Mouse (Mus musculus) layer of hippocampus, adult 8-10 months (tissue): ENCODE data around the gene Mxra8. TPM values are rescaled to one million over a fixed set of nuclear protein-coding genes. Genes with fewer than 3 reads are reported as not detected.

Experiments used
- DNase-seq, 2 experiments: peaks; one replicate each; pipeline ENCODE4 v3.0.0; 2022; ENCODE audit warnings: low spot score in 2 of 2
- microRNA-seq, 2 experiments: library from miRNA; unstranded; fragments of <30 nt; microRNA quantifications; one replicate each; pipeline ENCODE4 v1.2.0; 2022
- total RNA-seq, 4 experiments: library from RNA; stranded (reverse); gene quantifications; 2 replicates each; pipeline ENCODE4 v1.2.4; 2022

Gene Mxra8
- total RNA-seq, 4 experiments from 2014 or later, result 7.4 to 10.9 (median 9.6) TPM

- no peak for DNase-seq
Measured at GRCm38 (mm10) chr4:155861787-155862186, 22.3 kb downstream of the Mxra8 start.

- DNase-seq, result peak in 1 of 2 experiments; percentile 4
Measured at GRCm38 (mm10) chr4:155863001-155863400, 23.5 kb downstream of the Mxra8 start, which contains the start of gene Tas1r3. Tas1r3 (minus strand) TSS chr4:155863362.

- peak in 1 of 2 experiments; percentile 11 for DNase-seq
Measured at GRCm38 (mm10) chr4:155868614-155869298, 29.3 kb downstream of the Mxra8 start.

GRCm38 (mm10) chr4:155869317-155870033 lies 30.0 kb downstream of the Mxra8 start, which contains the start of the genes Cptp and Ints11:
Cptp (minus strand) TSS chr4:155869440.
Ints11 (plus strand) TSS chr4:155869546.
- peak; percentile 94 to 95 for DNase-seq

GRCm38 (mm10) chr4:155871404-155871803 lies 31.9 kb downstream of the Mxra8 start:
- no peak for DNase-seq

- DNase-seq, result no peak
Measured at GRCm38 (mm10) chr4:155883587-155883986, 44.1 kb downstream of the Mxra8 start.

GRCm38 (mm10) chr4:155886330-155886729 lies 46.9 kb downstream of the Mxra8 start:
- no peak for DNase-seq

- peak in 1 of 2 experiments; percentile 8 for DNase-seq
Measured at GRCm38 (mm10) chr4:155887674-155888073, 48.2 kb downstream of the Mxra8 start.

GRCm38 (mm10) chr4:155888181-155888580 lies 48.7 kb downstream of the Mxra8 start:
- peak in 1 of 2 experiments; percentile 2 for DNase-seq

- peak; percentile 4 to 6 for DNase-seq
Measured at GRCm38 (mm10) chr4:155889316-155889715, 49.8 kb downstream of the Mxra8 start.

- DNase-seq, result peak in 1 of 2 experiments; percentile 27
Measured at GRCm38 (mm10) chr4:155891011-155891471, 51.6 kb downstream of the Mxra8 start.

GRCm38 (mm10) chr4:155891551-155892001 lies 52.1 kb downstream of the Mxra8 start, which contains the start of the genes Pusl1 and Acap3:
Pusl1 (minus strand) TSS chr4:155891781.
Acap3 (plus strand) TSS chr4:155891822.
- DNase-seq, result peak; percentile 91 to 96

GRCm38 (mm10) chr4:155892017-155892416 lies 52.5 kb downstream of the Mxra8 start:
- peak in 1 of 2 experiments; percentile 71 for DNase-seq

- peak; percentile 17 to 26 for DNase-seq
Measured at GRCm38 (mm10) chr4:155892438-155893211, 53.1 kb downstream of the Mxra8 start.

- peak in 1 of 2 experiments; percentile 4 for DNase-seq
Measured at GRCm38 (mm10) chr4:155893212-155893690, 53.8 kb downstream of the Mxra8 start.

Small RNA genes lying within 50 kb of the gene (microRNA-seq; reads per million reads assigned to microRNA genes)
- 0 reads per million in 2 experiments for gene Gm27743

Other genes with a start within 250 kb of the Mxra8 start
- gene Slc35e2, start 238.3 kb upstream of the Mxra8 start, total RNA-seq, result 10 to 100 TPM; 36.1 to 48.6 (median 42.5) TPM
- gene Cdk11b, start 214.8 kb upstream of the Mxra8 start, total RNA-seq, result 10 to 100 TPM; 42.1 to 54.8 (median 46.9) TPM
- not detected for gene Gm10563, start 194.3 kb upstream of the Mxra8 start, total RNA-seq
- gene Mmp23, start 186.3 kb upstream of the Mxra8 start, total RNA-seq, result 1 to 10 TPM; 2.8 to 5.0 (median 3.5) TPM
- gene Mib2, start 170.5 kb upstream of the Mxra8 start, total RNA-seq, result 100 to 1,000 TPM; 101 to 122 (median 113) TPM
- gene Fndc10, start 145.3 kb upstream of the Mxra8 start, total RNA-seq, result 10 to 100 TPM; 22.6 to 30.6 (median 26.6) TPM
- gene Ssu72, start 134.9 kb upstream of the Mxra8 start, total RNA-seq, result 10 to 100 TPM; 86.8 to 99.4 (median 88.9) TPM
- gene Tmem240, start 104.9 kb upstream of the Mxra8 start, total RNA-seq, result 10 to 100 TPM; 32.7 to 35.8 (median 34.4) TPM
- 10 to 100 TPM; 62.3 to 79.7 (median 65.0) TPM for gene Atad3a, start 78.6 kb upstream of the Mxra8 start, total RNA-seq
- 10 to 100 TPM; 13.3 to 14.9 (median 14.2) TPM for gene Vwa1, start 65.0 kb upstream of the Mxra8 start, total RNA-seq
- gene Tmem88b, start 53.8 kb upstream of the Mxra8 start, total RNA-seq, result 10 to 100 TPM; 30.2 to 36.9 (median 34.5) TPM
- gene Ankrd65, start 49.2 kb upstream of the Mxra8 start, total RNA-seq, result not detected
- gene Mrpl20, start 36.8 kb upstream of the Mxra8 start, total RNA-seq, result 10 to 100 TPM; 74.2 to 85.2 (median 78.2) TPM
- 100 to 1,000 TPM in 1 of 4 experiments, 10 to 100 TPM in 3; 69.6 to 104 (median 79.7) TPM for gene Ccnl2, start 27.2 kb upstream of the Mxra8 start, total RNA-seq
- gene Aurkaip1, start 8.4 kb upstream of the Mxra8 start, total RNA-seq, result 100 to 1,000 TPM in 1 of 4 experiments, 10 to 100 TPM in 3; 95.2 to 103 (median 97.9) TPM
- 10 to 100 TPM; 71.0 to 91.3 (median 82.6) TPM for gene Dvl1, start 7.7 kb downstream of the Mxra8 start, total RNA-seq
- gene Tas1r3, start 23.7 kb downstream of the Mxra8 start, total RNA-seq, result under 1 TPM; 0.25 to 0.32 (median 0.31) TPM
- gene Cptp, start 29.8 kb downstream of the Mxra8 start, total RNA-seq, result 10 to 100 TPM; 27.8 to 41.9 (median 29.5) TPM
- gene Ints11, start 29.9 kb downstream of the Mxra8 start, total RNA-seq, result 10 to 100 TPM; 30.5 to 40.2 (median 35.9) TPM
- gene Pusl1, start 52.1 kb downstream of the Mxra8 start, total RNA-seq, result 10 to 100 TPM; 54.8 to 64.2 (median 57.7) TPM
- gene Acap3, start 52.1 kb downstream of the Mxra8 start, total RNA-seq, result 100 to 1,000 TPM; 116 to 124 (median 120) TPM
- gene Ube2j2, start 104.2 kb downstream of the Mxra8 start, total RNA-seq, result 10 to 100 TPM; 58.5 to 69.0 (median 66.3) TPM
- gene C1qtnf12, start 122.6 kb downstream of the Mxra8 start, total RNA-seq, result 10 to 100 TPM; 13.6 to 29.5 (median 18.1) TPM
- 10 to 100 TPM in 1 of 4 experiments, 1 to 10 TPM in 3; 9.2 to 11.3 (median 9.7) TPM for gene B3galt6, start 153.0 kb downstream of the Mxra8 start, total RNA-seq
- gene Sdf4, start 153.2 kb downstream of the Mxra8 start, total RNA-seq, result 100 to 1,000 TPM; 202 to 230 (median 217) TPM
- gene Tnfrsf4, start 174.2 kb downstream of the Mxra8 start, total RNA-seq, result 1 to 10 TPM; 1.1 to 3.5 (median 2.0) TPM
- gene Tnfrsf18, start 186.5 kb downstream of the Mxra8 start, total RNA-seq, result not detected
- gene Ttll10, start 219.7 kb downstream of the Mxra8 start, total RNA-seq, result under 1 TPM in 3 of 4 experiments, not detected in 1; 0.27 to 0.80 (median 0.45) TPM